Mouse (Mus musculus): ENCODE measurements around the gene Smpdl3a. TPM values are rescaled to one million over a fixed set of nuclear protein-coding genes. Genes with fewer than 3 reads are reported as not detected.

Gene Smpdl3a
- polyA plus RNA-seq, 1 experiment from 2014 or later = 42.2 TPM

- no peak overlapping the region for H3K4me2 ChIP-seq (ENCODE audit: low read length)
- no peak for ATAC-seq (ENCODE audit: insufficient number of reproducible peaks, insufficient read depth, low FRiP score, low read depth)
- no peaks in the 10 kb centered on the region for H3K36me3 ChIP-seq (ENCODE audit: control insufficient read depth, insufficient read depth, low read length)
- no peak overlapping the region for H3K27ac ChIP-seq (replicated peaks in 1 of 2; ENCODE audit: control insufficient read depth in 1 of 2, insufficient read depth in 1 of 2, low read depth in 2 of 2, low read length in 2 of 2)
- H3K4me1 ChIP-seq (ENCODE audit: control insufficient read depth in 2 of 2, insufficient read depth in 2 of 2, low read length in 2 of 2) = no peaks in the 10 kb centered on the region
- 70% methylated on average over 5 of the region's 5 CpGs for WGBS
- no peak overlapping the region for H3K9ac ChIP-seq (ENCODE audit: low read length)
- H3K27me3 ChIP-seq (ENCODE audit: control insufficient read depth, insufficient read depth, low read length) = no peaks in the 10 kb centered on the region
- H3K4me3 ChIP-seq (ENCODE audit: control insufficient read depth in 1 of 2, insufficient read depth in 1 of 2, low read depth in 1 of 2, low read length in 2 of 2) = no peak overlapping the region
- no peaks in the 10 kb centered on the region for H3K9me3 ChIP-seq (ENCODE audit: control insufficient read depth, low read length)
Measured at GRCm38 (mm10) chr10:57828649-57829048, 34.5 kb downstream of the Smpdl3a start.

GRCm38 (mm10) chr10:57829621-57830020 is 35.5 kb downstream of the Smpdl3a start:
- ATAC-seq (ENCODE audit: insufficient number of reproducible peaks, insufficient read depth, low FRiP score, low read depth) = no peak
- Histone ChIP-seq H3K27me3 (ENCODE audit: control insufficient read depth, insufficient read depth, low read length) (no peaks in the 10 kb centered on the region), H3K4me2 (ENCODE audit: low read length) (no peak overlapping the region), H3K36me3 (ENCODE audit: control insufficient read depth, insufficient read depth, low read length) (no peaks in the 10 kb centered on the region), H3K9me3 (ENCODE audit: control insufficient read depth, low read length) (no peaks in the 10 kb centered on the region), H3K4me3 (ENCODE audit: control insufficient read depth in 1 of 2, insufficient read depth in 1 of 2, low read depth in 1 of 2, low read length in 2 of 2) (no peak overlapping the region), H3K9ac (ENCODE audit: low read length) (no peak overlapping the region), H3K4me1 (ENCODE audit: control insufficient read depth in 2 of 2, insufficient read depth in 2 of 2, low read length in 2 of 2) (no peaks in the 10 kb centered on the region), H3K27ac (replicated peaks in 1 of 2; ENCODE audit: control insufficient read depth in 1 of 2, insufficient read depth in 1 of 2, low read depth in 2 of 2, low read length in 2 of 2) (no peak overlapping the region)
- 69% methylated on average over 3 of the region's 3 CpGs for WGBS

GRCm38 (mm10) chr10:57835094-57835493 is 41.0 kb downstream of the Smpdl3a start:
- no peak overlapping the region for H3K27ac ChIP-seq (replicated peaks in 1 of 2; ENCODE audit: control insufficient read depth in 1 of 2, insufficient read depth in 1 of 2, low read depth in 2 of 2, low read length in 2 of 2)
- no peaks in the 10 kb centered on the region for H3K36me3 ChIP-seq (ENCODE audit: control insufficient read depth, insufficient read depth, low read length)
- no peaks in the 10 kb centered on the region for H3K4me1 ChIP-seq (ENCODE audit: control insufficient read depth in 2 of 2, insufficient read depth in 2 of 2, low read length in 2 of 2)
- no peak overlapping the region for H3K4me2 ChIP-seq (ENCODE audit: low read length)
- 98% methylated on average over 1 of the region's 1 CpGs for whole genome bisulfite sequencing
- no peaks in the 10 kb centered on the region for H3K9me3 ChIP-seq (ENCODE audit: control insufficient read depth, low read length)
- H3K4me3 ChIP-seq (ENCODE audit: control insufficient read depth in 1 of 2, insufficient read depth in 1 of 2, low read depth in 1 of 2, low read length in 2 of 2) = no peak overlapping the region
- no peaks in the 10 kb centered on the region for H3K27me3 ChIP-seq (ENCODE audit: control insufficient read depth, insufficient read depth, low read length)
- ATAC-seq (ENCODE audit: insufficient number of reproducible peaks, insufficient read depth, low FRiP score, low read depth) = no peak
- no peak overlapping the region for H3K9ac ChIP-seq (ENCODE audit: low read length)

GRCm38 (mm10) chr10:57835982-57836381 is 41.8 kb downstream of the Smpdl3a start:
- Histone ChIP-seq H3K27ac (replicated peaks in 1 of 2; ENCODE audit: control insufficient read depth in 1 of 2, insufficient read depth in 1 of 2, low read depth in 2 of 2, low read length in 2 of 2) (no peak overlapping the region), H3K36me3 (ENCODE audit: control insufficient read depth, insufficient read depth, low read length) (no peaks in the 10 kb centered on the region), H3K9ac (ENCODE audit: low read length) (no peak overlapping the region), H3K4me3 (ENCODE audit: control insufficient read depth in 1 of 2, insufficient read depth in 1 of 2, low read depth in 1 of 2, low read length in 2 of 2) (no peak overlapping the region), H3K27me3 (ENCODE audit: control insufficient read depth, insufficient read depth, low read length) (no peaks in the 10 kb centered on the region), H3K4me2 (ENCODE audit: low read length) (no peak overlapping the region), H3K4me1 (ENCODE audit: control insufficient read depth in 2 of 2, insufficient read depth in 2 of 2, low read length in 2 of 2) (no peaks in the 10 kb centered on the region), H3K9me3 (ENCODE audit: control insufficient read depth, low read length) (no peaks in the 10 kb centered on the region)
- no peak for ATAC-seq (ENCODE audit: insufficient number of reproducible peaks, insufficient read depth, low FRiP score, low read depth)

GRCm38 (mm10) chr10:57841638-57842509 is 47.7 kb downstream of the Smpdl3a start:
- ATAC-seq (ENCODE audit: insufficient number of reproducible peaks, insufficient read depth, low FRiP score, low read depth) = no peak
- Histone ChIP-seq H3K4me3 (ENCODE audit: control insufficient read depth in 1 of 2, insufficient read depth in 1 of 2, low read depth in 1 of 2, low read length in 2 of 2) (no peak overlapping the region), H3K4me1 (ENCODE audit: control insufficient read depth in 2 of 2, insufficient read depth in 2 of 2, low read length in 2 of 2) (no peaks in the 10 kb centered on the region), H3K27ac (replicated peaks in 1 of 2; ENCODE audit: control insufficient read depth in 1 of 2, insufficient read depth in 1 of 2, low read depth in 2 of 2, low read length in 2 of 2) (no peak overlapping the region), H3K4me2 (ENCODE audit: low read length) (no peak overlapping the region), H3K9me3 (ENCODE audit: control insufficient read depth, low read length) (no peaks in the 10 kb centered on the region), H3K27me3 (ENCODE audit: control insufficient read depth, insufficient read depth, low read length) (no peaks in the 10 kb centered on the region), H3K9ac (ENCODE audit: low read length) (no peak overlapping the region), H3K36me3 (ENCODE audit: control insufficient read depth, insufficient read depth, low read length) (no peaks in the 10 kb centered on the region)
- WGBS = 37% methylated on average over 8 of the region's 8 CpGs

- Histone ChIP-seq H3K4me3 (ENCODE audit: control insufficient read depth in 1 of 2, insufficient read depth in 1 of 2, low read depth in 1 of 2, low read length in 2 of 2) (no peak overlapping the region), H3K9me3 (ENCODE audit: control insufficient read depth, low read length) (no peaks in the 10 kb centered on the region), H3K27ac (replicated peaks in 1 of 2; ENCODE audit: control insufficient read depth in 1 of 2, insufficient read depth in 1 of 2, low read depth in 2 of 2, low read length in 2 of 2) (no peak overlapping the region), H3K4me2 (ENCODE audit: low read length) (no peak overlapping the region), H3K36me3 (ENCODE audit: control insufficient read depth, insufficient read depth, low read length) (no peaks in the 10 kb centered on the region), H3K9ac (ENCODE audit: low read length) (no peak overlapping the region), H3K27me3 (ENCODE audit: control insufficient read depth, insufficient read depth, low read length) (no peaks in the 10 kb centered on the region), H3K4me1 (ENCODE audit: control insufficient read depth in 2 of 2, insufficient read depth in 2 of 2, low read length in 2 of 2) (no peaks in the 10 kb centered on the region)
- no peak for ATAC-seq (ENCODE audit: insufficient number of reproducible peaks, insufficient read depth, low FRiP score, low read depth)
- WGBS = 51% methylated on average over 6 of the region's 6 CpGs
Measured at GRCm38 (mm10) chr10:57847916-57848682, 54.0 kb downstream of the Smpdl3a start.

Measured in heart, embryonic 14.5 days (tissue).